Mouse (Mus musculus): ENCODE measurements around the gene Glce. TPM values are rescaled to one million over a fixed set of nuclear protein-coding genes. Genes with fewer than 3 reads are reported as not detected.

Glce gene
- polyA plus RNA-seq, 1 experiment from 2014 or later: 26.9 TPM

GRCm38 (mm10) chr9:62152506-62152905, 30.1 kb upstream of the Glce start:
- no peaks in the 10 kb centered on the region for H3K36me3 ChIP-seq
- H3K4me2 ChIP-seq (replicated peaks): no peak overlapping the region
- H3K27me3 ChIP-seq: no peaks in the 10 kb centered on the region
- H3K4me3 ChIP-seq: no peak overlapping the region
- WGBS: 88% methylated on average over 2 of the region's 2 CpGs
- H3K9ac ChIP-seq: no peak overlapping the region
- no peak for ATAC-seq (ENCODE audit: low FRiP score)
- no peaks in the 10 kb centered on the region for H3K9me3 ChIP-seq (replicated peaks)
- peaks cover 16% of the 10 kb centered on the region for H3K4me1 ChIP-seq
- no peak overlapping the region for H3K27ac ChIP-seq

GRCm38 (mm10) chr9:62145198-62145597, 22.7 kb upstream of the Glce start:
- no peak for ATAC-seq (ENCODE audit: low FRiP score)
- 86% methylated on average over 2 of the region's 2 CpGs for WGBS
- Histone ChIP-seq H3K4me3 (no peak overlapping the region), H3K9me3 (replicated peaks) (no peaks in the 10 kb centered on the region), H3K4me1 (peaks cover 6% of the 10 kb centered on the region; the same call in 1 of the 2 replicates), H3K9ac (no peak overlapping the region), H3K4me2 (replicated peaks) (no peak overlapping the region), H3K36me3 (no peaks in the 10 kb centered on the region), H3K27me3 (no peaks in the 10 kb centered on the region), H3K27ac (no peak overlapping the region)

GRCm38 (mm10) chr9:62143428-62143827, 21.0 kb upstream of the Glce start:
- Histone ChIP-seq H3K4me1 (peaks cover 15% of the 10 kb centered on the region; the same call in 1 of the 2 replicates), H3K36me3 (no peaks in the 10 kb centered on the region), H3K9me3 (replicated peaks) (no peaks in the 10 kb centered on the region), H3K4me2 (replicated peaks) (no peak overlapping the region), H3K4me3 (no peak overlapping the region), H3K27ac (no peak overlapping the region), H3K27me3 (no peaks in the 10 kb centered on the region), H3K9ac (no peak overlapping the region)
- WGBS: 52% methylated on average over 7 of the region's 7 CpGs
- no peak for ATAC-seq (ENCODE audit: low FRiP score)

- Histone ChIP-seq H3K36me3 (no peaks in the 10 kb centered on the region), H3K27me3 (no peaks in the 10 kb centered on the region), H3K4me3 (no peak overlapping the region), H3K27ac (no peak overlapping the region), H3K9me3 (replicated peaks) (no peaks in the 10 kb centered on the region), H3K4me2 (replicated peaks) (no peak overlapping the region), H3K9ac (no peak overlapping the region), H3K4me1 (peaks cover 27% of the 10 kb centered on the region)
- ATAC-seq (ENCODE audit: low FRiP score): no peak
- WGBS: 55% methylated on average over 7 of the region's 7 CpGs
These were observed 16.6 kb upstream of the Glce start for GRCm38 (mm10) chr9:62139027-62139426.

- Histone ChIP-seq H3K36me3 (no peaks in the 10 kb centered on the region), H3K27me3 (no peaks in the 10 kb centered on the region), H3K4me1 (peaks cover 21% of the 10 kb centered on the region), H3K4me2 (replicated peaks) (no peak overlapping the region), H3K27ac (peak overlapping the region; percentile 80), H3K9ac (no peak overlapping the region), H3K4me3 (no peak overlapping the region), H3K9me3 (replicated peaks) (no peaks in the 10 kb centered on the region)
- ATAC-seq (ENCODE audit: low FRiP score): peak; percentile 56
- 26% methylated on average over 8 of the region's 8 CpGs for WGBS
These were observed 14.8 kb upstream of the Glce start for GRCm38 (mm10) chr9:62137259-62137658.

- Histone ChIP-seq H3K4me2 (replicated peaks) (no peak overlapping the region), H3K9ac (no peak overlapping the region), H3K4me1 (peaks cover 2% of the 10 kb centered on the region), H3K9me3 (replicated peaks) (no peaks in the 10 kb centered on the region), H3K27me3 (no peaks in the 10 kb centered on the region), H3K36me3 (no peaks in the 10 kb centered on the region), H3K27ac (no peak overlapping the region), H3K4me3 (no peak overlapping the region)
- no peak for ATAC-seq (ENCODE audit: low FRiP score)
- WGBS: 76% methylated on average over 4 of the region's 4 CpGs
These were observed 9.7 kb upstream of the Glce start for GRCm38 (mm10) chr9:62132005-62132782.

- Histone ChIP-seq H3K27ac (no peak overlapping the region), H3K27me3 (no peaks in the 10 kb centered on the region), H3K36me3 (no peaks in the 10 kb centered on the region), H3K9me3 (replicated peaks) (no peaks in the 10 kb centered on the region), H3K4me2 (replicated peaks) (no peak overlapping the region), H3K9ac (no peak overlapping the region), H3K4me3 (no peak overlapping the region), H3K4me1 (no peaks in the 10 kb centered on the region)
- WGBS: 91% methylated on average over 5 of the region's 5 CpGs
- no peak for ATAC-seq (ENCODE audit: low FRiP score)
These were observed 8.3 kb upstream of the Glce start for GRCm38 (mm10) chr9:62130746-62131145.

GRCm38 (mm10) chr9:62128056-62128455, 5.6 kb upstream of the Glce start:
- ATAC-seq (ENCODE audit: low FRiP score): no peak

GRCm38 (mm10) chr9:62125986-62126575, 3.6 kb upstream of the Glce start:
- 80% methylated on average over 5 of the region's 5 CpGs for WGBS
- Histone ChIP-seq H3K4me3 (no peak overlapping the region), H3K9me3 (replicated peaks) (no peaks in the 10 kb centered on the region), H3K27me3 (no peaks in the 10 kb centered on the region), H3K27ac (no peak overlapping the region), H3K9ac (no peak overlapping the region), H3K36me3 (no peaks in the 10 kb centered on the region), H3K4me2 (replicated peaks) (no peak overlapping the region), H3K4me1 (peaks cover 11% of the 10 kb centered on the region)
- no peak for ATAC-seq (ENCODE audit: low FRiP score)

More at GRCm38 (mm10) chr9:62128056-62128455, 5.6 kb upstream of the Glce start:
- H3K27ac ChIP-seq: no peak overlapping the region
- H3K9ac ChIP-seq: no peak overlapping the region
- no peaks in the 10 kb centered on the region for H3K9me3 ChIP-seq (replicated peaks)
- no peaks in the 10 kb centered on the region for H3K27me3 ChIP-seq
- peaks cover 7% of the 10 kb centered on the region for H3K4me1 ChIP-seq
- no peak overlapping the region for H3K4me3 ChIP-seq
- H3K4me2 ChIP-seq (replicated peaks): no peak overlapping the region
- no peaks in the 10 kb centered on the region for H3K36me3 ChIP-seq
- 90% methylated on average over 2 of the region's 2 CpGs for WGBS

- no peak overlapping the region for H3K9ac ChIP-seq
- no peaks in the 10 kb centered on the region for H3K9me3 ChIP-seq (replicated peaks)
- 79% methylated on average over 1 of the region's 1 CpGs for WGBS
- no peak overlapping the region for H3K4me3 ChIP-seq
- H3K27ac ChIP-seq: no peak overlapping the region
- no peak overlapping the region for H3K4me2 ChIP-seq (replicated peaks)
- H3K36me3 ChIP-seq: no peaks in the 10 kb centered on the region
- no peak for ATAC-seq (ENCODE audit: low FRiP score)
- H3K27me3 ChIP-seq: no peaks in the 10 kb centered on the region
- peaks cover 15% of the 10 kb centered on the region for H3K4me1 ChIP-seq
These were observed 1.8 kb upstream of the Glce start for GRCm38 (mm10) chr9:62124266-62124665.

- Histone ChIP-seq H3K9me3 (replicated peaks) (no peaks in the 10 kb centered on the region), H3K27ac (no peak overlapping the region), H3K27me3 (no peaks in the 10 kb centered on the region), H3K36me3 (no peaks in the 10 kb centered on the region), H3K4me1 (peaks cover 19% of the 10 kb centered on the region), H3K9ac (no peak overlapping the region; the same call in 1 of the 2 replicates), H3K4me3 (peak overlapping the region; percentile 86), H3K4me2 (replicated peaks) (peak overlapping the region; percentile 55)
- 69% methylated on average over 3 of the region's 3 CpGs for WGBS
- ATAC-seq (ENCODE audit: low FRiP score): no peak
These were observed 1.0 kb upstream of the Glce start for GRCm38 (mm10) chr9:62123496-62123895.

GRCm38 (mm10) chr9:62121551-62122447, 656 bp downstream of the Glce start:
- under 1% methylated on average over 59 of the region's 59 CpGs for WGBS
- H3K4me3 ChIP-seq: peak overlapping the region; percentile 86
- peaks cover 19% of the 10 kb centered on the region for H3K4me1 ChIP-seq
- no peaks in the 10 kb centered on the region for H3K9me3 ChIP-seq (replicated peaks)
- H3K4me2 ChIP-seq (replicated peaks): peak overlapping the region; percentile 80
- H3K36me3 ChIP-seq: no peaks in the 10 kb centered on the region
- peak overlapping the region; percentile 93 for H3K27ac ChIP-seq
- peak; percentile 58 for ATAC-seq (ENCODE audit: low FRiP score)
- peak overlapping the region; percentile 95 for H3K9ac ChIP-seq
- H3K27me3 ChIP-seq: no peaks in the 10 kb centered on the region
